Mouse (Mus musculus) cerebellum, adult 9-10 months (tissue): ENCODE measurements around the gene Abcb7.

ENCODE experiments used
- DNase-seq: peaks from one replicate; pipeline ENCODE4 v3.0.0; 2022

Abcb7 gene

DNA sequence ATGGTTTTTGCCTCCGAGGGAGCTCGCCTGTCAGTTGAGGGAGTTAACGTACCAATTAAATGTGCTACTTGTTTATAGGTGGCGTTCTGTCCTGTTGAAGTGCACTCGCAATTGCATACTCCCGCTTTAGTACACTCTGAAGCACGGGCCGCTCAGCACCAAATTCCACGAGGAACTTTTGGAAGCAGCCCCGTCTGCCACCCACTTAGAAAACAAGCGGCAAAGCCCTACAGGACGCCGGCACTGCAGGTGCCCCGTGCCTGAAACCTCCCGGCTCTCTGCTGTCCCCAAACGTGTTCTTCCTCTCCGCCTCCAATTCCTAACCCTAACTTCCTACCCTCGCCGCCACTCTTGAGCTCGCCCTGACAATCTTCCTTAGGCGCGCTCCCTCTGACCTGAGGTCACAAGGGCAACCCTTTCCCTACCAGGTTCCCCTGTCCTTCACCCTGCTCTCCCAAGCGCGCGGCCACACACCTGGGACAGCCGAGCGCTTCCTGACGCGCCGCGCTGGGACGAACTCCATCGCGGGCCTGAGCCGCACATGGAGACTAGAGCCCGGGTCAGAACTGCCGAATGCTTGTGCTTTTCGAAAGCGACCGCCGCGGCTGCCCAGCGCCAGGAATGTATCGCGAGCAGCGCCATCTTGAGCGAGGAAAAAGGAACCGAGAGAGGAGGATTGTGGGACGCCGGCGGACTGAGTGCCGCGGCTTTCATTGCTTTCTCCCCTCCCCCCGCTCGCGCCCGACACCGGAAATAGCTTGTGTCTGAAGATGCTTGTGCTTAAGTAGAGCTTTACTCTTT, at the start of gene Abcb7:
Gene Abcb7 (minus strand): TSS at position 674 of the 801 bp plus-strand sequence.
- DNase-seq: peak; percentile 82

DNA sequence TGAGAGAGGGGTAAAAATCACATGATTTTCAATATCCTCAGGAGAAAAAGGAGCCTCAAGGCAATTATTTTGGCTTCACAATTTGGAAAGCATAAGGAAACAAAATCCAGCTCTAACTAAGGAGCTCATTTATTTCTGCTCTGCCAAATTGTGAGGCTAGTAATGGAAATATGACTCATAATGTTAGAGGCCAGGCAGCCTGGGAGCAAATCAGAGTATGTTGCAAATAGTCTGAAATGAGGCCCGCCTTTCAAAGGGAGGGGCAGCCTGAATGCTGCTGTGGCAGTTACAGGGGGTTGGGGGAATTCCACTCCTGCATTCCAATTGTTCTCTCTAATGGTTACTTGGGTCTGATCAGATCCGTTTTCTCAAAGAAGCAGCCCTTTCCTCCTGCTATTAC, 48.1 kb upstream of the Abcb7 start:
- DNase-seq: no peak

- no peak for DNase-seq
These were observed 38.8 kb upstream of the Abcb7 start for GRCm38 (mm10) chrX:104452433-104452832.

DNA sequence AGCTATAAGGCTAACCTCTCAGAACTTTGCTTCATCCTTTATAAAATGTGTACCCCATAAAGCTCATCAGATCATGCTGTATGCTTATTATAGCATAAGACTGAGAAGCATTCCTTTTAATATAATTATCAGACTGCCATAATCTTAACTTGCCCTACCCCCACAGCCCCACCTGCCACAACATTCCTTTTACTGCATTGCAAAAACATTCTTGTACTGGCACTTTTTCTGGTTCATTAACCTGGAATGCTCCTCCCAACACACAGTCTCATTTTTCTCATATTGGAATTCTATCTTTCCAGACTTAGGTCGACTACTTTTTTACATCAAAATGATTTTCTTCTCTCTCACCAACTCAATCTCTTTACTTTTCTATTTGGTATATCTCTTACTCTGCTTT, 19.8 kb upstream of the Abcb7 start:
- no peak for DNase-seq

DNA sequence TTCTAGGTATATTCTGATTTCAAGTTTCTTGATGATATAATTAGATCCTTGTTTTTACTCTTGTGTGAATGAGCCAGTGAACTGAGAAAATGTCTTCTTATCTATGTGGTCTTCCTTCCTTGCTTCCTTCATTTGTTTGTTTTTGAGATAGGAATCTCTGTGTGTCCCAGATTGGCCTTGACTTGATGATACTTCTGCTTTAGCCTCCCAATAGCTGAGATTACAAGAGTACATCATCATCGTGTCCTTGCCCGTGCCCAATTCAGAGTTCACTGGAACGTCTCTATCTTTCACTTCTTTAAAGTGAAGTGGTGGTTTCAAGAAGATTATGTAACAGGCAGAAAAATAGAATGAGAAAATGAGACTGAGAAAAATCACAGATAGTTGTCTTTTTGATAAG, 14.5 kb upstream of the Abcb7 start:
- DNase-seq: no peak

DNA sequence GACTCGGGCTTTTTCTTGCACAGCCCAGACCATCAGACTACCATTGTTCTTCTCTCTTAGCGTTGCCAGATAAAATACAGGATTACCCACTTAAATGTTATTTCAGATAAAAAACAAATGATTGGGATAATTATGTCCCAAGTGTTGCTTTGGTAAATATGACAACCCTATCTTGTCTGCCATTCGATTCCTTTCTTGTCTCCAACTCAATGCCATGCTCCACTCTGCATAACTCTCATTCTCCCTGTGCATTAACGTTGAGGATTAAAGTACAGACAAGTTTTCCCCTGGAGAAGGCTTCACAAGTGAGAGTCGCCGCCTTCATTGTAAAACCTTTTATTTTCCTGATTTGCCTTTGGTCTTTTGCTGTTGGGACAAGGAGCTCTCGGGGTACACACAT, 339 bp upstream of the Abcb7 start:
- no peak for DNase-seq

GRCm38 (mm10) chrX:104408137-104408536, 5.5 kb downstream of the Abcb7 start:
- no peak for DNase-seq

DNA sequence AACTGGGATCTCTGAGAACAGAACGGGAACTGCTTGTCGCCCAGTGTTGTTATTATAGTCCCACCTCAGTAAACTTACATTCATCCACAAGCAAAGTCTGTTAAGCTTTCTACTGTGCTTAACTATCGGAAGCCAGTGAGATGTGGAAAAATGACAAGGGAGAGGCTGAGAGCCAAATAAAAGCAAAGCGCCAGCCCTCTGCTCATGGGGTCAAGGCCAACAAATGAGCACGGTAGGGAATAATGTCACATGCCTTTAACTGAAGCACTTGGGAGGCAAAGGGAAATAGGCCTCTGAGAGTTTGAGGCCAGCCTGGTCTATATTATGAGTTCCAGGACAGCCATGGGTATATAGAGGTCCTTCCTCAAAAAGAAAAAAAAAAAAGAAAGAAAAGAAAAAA, 11.2 kb downstream of the Abcb7 start:
- peak; percentile 5 for DNase-seq

- no peak for DNase-seq
These were observed 12.5 kb downstream of the Abcb7 start for GRCm38 (mm10) chrX:104401134-104401533.

DNA sequence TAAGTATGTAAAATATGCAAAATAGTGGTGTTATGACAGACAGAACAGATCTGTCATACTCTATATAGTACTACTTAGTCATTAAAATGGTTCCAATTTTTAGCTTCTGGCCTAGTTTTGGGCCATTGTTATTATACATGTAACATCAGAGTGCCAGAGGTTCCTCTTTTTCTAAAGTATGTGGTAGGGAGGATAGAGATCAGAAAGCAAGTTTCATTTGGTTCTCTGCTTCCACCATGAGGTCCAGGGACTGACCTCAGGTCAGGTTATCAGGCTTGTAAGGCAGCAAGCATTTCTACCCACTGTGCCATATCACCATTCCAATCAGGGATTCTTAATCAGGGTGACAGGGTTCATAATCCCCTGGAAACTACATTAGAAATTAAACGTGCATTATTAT, 16.1 kb downstream of the Abcb7 start:
- DNase-seq: no peak

DNA sequence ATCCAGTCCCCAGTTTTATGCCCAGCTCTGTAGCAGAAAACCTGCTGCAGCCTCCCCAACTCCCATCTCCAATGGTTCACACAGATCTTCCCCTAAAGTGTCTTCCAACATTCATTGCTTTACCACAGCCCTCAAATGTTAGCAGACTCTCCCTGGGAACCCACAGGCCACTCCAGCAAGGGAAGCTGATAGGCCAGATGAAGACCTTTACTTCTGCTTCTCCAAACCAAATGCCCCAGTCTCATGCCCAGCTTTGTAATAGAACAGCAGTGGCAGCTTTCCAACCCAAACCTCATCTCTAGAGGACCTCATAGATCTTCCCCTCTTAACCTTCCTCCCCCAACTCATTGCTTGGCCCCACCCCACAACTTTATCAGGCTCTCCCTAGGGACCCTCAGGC, 54.0 kb downstream of the Abcb7 start:
- no peak for DNase-seq

DNA sequence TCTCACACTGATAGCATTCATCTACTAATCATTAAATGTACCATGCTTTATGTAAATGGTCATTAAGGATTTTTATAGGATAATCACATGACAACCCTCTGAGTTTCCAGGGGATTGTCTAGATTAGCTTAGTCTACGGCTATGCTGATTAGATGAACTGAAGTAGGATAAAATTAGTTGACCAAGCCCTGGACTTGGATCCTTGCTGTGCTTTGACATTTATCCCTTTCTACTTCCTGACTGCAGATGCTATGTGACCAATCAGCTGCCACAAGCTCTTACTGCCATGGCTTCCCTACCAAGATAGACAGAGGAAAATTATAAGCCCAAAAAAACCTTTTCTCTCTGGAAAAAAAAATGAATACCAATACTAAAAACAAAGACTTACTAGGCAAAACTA, 57.8 kb downstream of the Abcb7 start:
- DNase-seq: no peak

GRCm38 (mm10) chrX:104348146-104348545, 65.5 kb downstream of the Abcb7 start:
- DNase-seq: peak; percentile 22

GRCm38 (mm10) chrX:104291721-104292120, 121.9 kb downstream of the Abcb7 start:
- DNase-seq: no peak

DNA sequence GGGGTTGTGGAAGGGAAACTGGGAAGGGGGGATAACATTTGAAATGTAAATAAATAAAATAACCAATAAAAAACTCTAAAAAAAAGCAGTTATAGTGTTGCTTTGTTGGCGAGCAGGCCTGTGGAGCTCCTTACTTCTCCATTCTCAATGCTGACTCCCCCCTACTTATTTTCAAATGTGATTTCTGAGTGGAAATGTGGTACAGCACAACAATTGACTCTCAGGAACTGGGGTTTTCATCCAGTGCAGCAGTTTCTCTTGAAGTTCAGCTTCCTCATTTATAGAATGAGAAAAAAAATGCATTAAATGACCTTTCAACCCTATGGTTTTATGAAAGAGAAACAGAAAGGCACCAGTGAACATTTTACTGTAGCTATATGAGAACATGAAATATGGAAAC, 133.8 kb downstream of the Abcb7 start:
- no peak for DNase-seq

- DNase-seq: no peak
These were observed 149.3 kb downstream of the Abcb7 start for GRCm38 (mm10) chrX:104264371-104264770.

GRCm38 (mm10) chrX:104262468-104262867, 151.2 kb downstream of the Abcb7 start:
- DNase-seq: no peak

- DNase-seq: no peak
These were observed 157.1 kb downstream of the Abcb7 start for GRCm38 (mm10) chrX:104256561-104256960.
